Mouse (Mus musculus) intestine, embryonic 15.5 days (tissue): ENCODE data around the gene Ptcra. TPM values are rescaled to one million over a fixed set of nuclear protein-coding genes. Genes with fewer than 3 reads are reported as not detected.
A peak's percentile ranks its signal among the peaks of the same experiment; 100 is the strongest.

Source experiments
- ATAC-seq: fragments of 200-750 bp; cut with Nextera tagmentation; 2 replicates; pipeline ENCODE4 v1.8.0; 2017; ENCODE audit warnings: moderate TSS enrichment, moderate library complexity
- H3K27ac ChIP-seq: fragments of 300-500 bp; sonication (generic); 2 replicates; pipeline ENCODE4 v1.5.1; 2015; ENCODE audit warnings: mild to moderate bottlenecking, inconsistent platforms
- H3K27me3 ChIP-seq: fragments of 300-500 bp; sonication (generic); replicated peaks from 2 replicates; pipeline ENCODE4 v1.6.1; 2015; ENCODE audit warnings: inconsistent platforms
- H3K36me3 ChIP-seq: fragments of 300-500 bp; sonication (generic); 2 replicates; pipeline ENCODE4 v1.6.1; 2015; ENCODE audit warnings: inconsistent platforms
- H3K4me1 ChIP-seq: fragments of 300-500 bp; sonication (generic); replicated peaks from 2 replicates; pipeline ENCODE4 v1.6.1; 2015; ENCODE audit warnings: inconsistent platforms
- H3K4me2 ChIP-seq: fragments of 300-500 bp; sonication (generic); replicated peaks from 2 replicates; pipeline ENCODE4 v1.6.1; 2015; ENCODE audit warnings: mild to moderate bottlenecking, inconsistent platforms
- H3K4me3 ChIP-seq: fragments of 300-500 bp; sonication (generic); replicated peaks from 2 replicates; pipeline ENCODE4 v1.5.1; 2015; ENCODE audit warnings: inconsistent platforms
- H3K9ac ChIP-seq: fragments of 300-500 bp; sonication (generic); 2 replicates; pipeline ENCODE4 v1.6.1; 2015; ENCODE audit warnings: inconsistent platforms
- H3K9me3 ChIP-seq: fragments of 300-500 bp; sonication (generic); 2 replicates; pipeline ENCODE4 v1.6.1; 2016; ENCODE audit warnings: inconsistent platforms
- WGBS: fragments of 180-500 bp; shearing (Covaris S2); methylation state at CpG from one replicate; pipeline ENCODE4 v1.1.7; 2015; 5-methylcytosine and 5-hydroxymethylcytosine counted together
- polyA plus RNA-seq: library from polyadenylated mRNA; unstranded; fragments of >200 nt; fragmentation: Nextera tagmentation; extraction: Ambion mirVana; gene quantifications from 2 replicates; pipeline ENCODE4 v1.2.1, GENCODE M21; 2015

Ptcra gene
- polyA plus RNA-seq, 1 experiment from 2014 or later = 0.40 TPM

DNA sequence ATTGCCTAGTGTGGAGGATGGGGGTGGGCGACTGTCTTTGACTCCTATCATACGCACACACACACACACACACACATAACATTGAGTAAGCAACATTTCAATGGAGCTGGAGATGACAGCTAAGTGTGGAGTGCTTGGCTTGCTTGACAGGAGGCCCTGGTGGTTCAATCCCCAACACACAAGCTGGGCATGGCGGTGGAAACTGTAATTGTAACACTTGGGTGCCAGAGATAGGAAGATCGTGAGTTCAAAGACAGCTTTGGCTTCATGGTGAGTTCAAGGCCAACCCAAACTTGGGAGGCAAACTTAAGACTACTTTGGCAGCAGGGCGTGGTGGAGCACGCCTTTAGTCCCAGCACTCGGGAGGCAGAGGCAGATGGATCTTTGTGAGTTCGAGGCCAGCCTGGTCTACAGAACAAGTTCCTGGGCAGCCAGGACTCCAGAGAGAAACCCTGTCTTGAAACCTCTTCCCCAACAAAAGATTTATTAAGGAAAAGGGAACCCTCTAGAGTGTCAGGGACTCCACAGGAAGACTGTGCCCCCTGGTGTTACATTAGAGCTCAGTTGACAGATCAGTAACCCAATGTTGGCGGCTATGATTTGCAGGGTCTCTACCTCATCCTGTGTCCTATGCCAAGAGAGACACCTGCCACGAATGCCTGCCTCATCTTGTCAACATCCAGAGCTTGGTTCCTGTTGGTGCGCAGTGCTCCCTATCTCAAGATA is 48.6 kb downstream of the Ptcra start:
- Histone ChIP-seq H3K4me1 (peaks cover 13% of the 10 kb centered on the region), H3K9me3 (no peaks in the 10 kb centered on the region), H3K4me2 (no peak overlapping the region), H3K4me3 (no peak overlapping the region), H3K36me3 (peaks cover 14% of the 10 kb centered on the region; the same call in 1 of the 2 replicates), H3K27me3 (no peaks in the 10 kb centered on the region), H3K27ac (no peak overlapping the region), H3K9ac (no peak overlapping the region)
- WGBS = 91% methylated on average over 11 of the region's 11 CpGs
- no peak for ATAC-seq

DNA sequence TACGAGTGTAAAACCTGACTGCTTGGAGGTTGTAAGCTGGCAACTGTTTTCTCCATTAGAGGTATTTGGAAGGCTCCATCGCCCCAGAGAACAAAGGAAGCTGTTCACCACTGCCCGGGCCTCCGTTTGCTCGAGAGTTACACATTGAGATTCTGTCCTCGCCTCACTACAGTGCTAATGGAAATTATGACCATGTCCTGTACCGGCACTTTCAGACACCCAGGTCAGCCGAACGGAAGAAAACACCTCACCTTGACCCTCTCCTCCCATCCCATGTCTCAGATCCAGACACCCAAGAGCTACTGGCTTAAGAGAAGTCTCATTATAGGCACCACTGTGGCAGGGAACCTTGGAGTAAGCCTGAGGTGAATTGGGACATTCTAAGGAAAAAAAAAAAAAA is 49.7 kb downstream of the Ptcra start:
- no peak overlapping the region for H3K4me2 ChIP-seq
- no peaks in the 10 kb centered on the region for H3K27me3 ChIP-seq
- H3K4me3 ChIP-seq = no peak overlapping the region
- 94% methylated on average over 9 of the region's 9 CpGs for WGBS
- H3K4me1 ChIP-seq = peaks cover 13% of the 10 kb centered on the region
- no peak for ATAC-seq
- H3K9me3 ChIP-seq = no peaks in the 10 kb centered on the region
- H3K9ac ChIP-seq = no peak overlapping the region
- no peak overlapping the region for H3K27ac ChIP-seq
- H3K36me3 ChIP-seq = peaks cover 14% of the 10 kb centered on the region; the same call in 1 of the 2 replicates

DNA sequence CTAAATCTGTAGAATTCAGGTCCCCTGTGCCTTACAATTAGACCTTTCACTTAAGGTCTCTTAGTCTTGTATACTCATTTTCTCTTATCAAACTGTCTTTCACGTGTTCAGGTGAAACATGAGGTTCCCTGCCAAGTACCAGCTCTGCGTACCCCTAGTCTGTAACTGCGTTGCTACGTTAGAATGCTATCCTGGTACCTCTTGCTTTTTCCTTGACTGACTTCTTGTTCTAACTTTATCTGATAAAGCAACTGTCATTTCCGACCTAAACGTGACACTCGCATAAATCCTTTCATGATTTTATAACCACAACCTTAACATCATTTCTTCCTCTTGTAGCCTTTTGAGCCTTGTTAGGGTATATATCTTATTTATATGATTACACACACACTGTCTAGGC is 51.1 kb downstream of the Ptcra start:
- H3K27ac ChIP-seq = no peak overlapping the region
- H3K27me3 ChIP-seq = no peaks in the 10 kb centered on the region
- peak overlapping the region; percentile 89 for H3K9ac ChIP-seq
- peaks cover 14% of the 10 kb centered on the region; the same call in 1 of the 2 replicates for H3K36me3 ChIP-seq
- 56% methylated on average over 7 of the region's 7 CpGs for WGBS
- H3K4me2 ChIP-seq = peak overlapping the region; percentile 89
- no peak for ATAC-seq
- H3K4me3 ChIP-seq = peak overlapping the region; percentile 99
- peaks cover 13% of the 10 kb centered on the region for H3K4me1 ChIP-seq
- no peaks in the 10 kb centered on the region for H3K9me3 ChIP-seq

DNA sequence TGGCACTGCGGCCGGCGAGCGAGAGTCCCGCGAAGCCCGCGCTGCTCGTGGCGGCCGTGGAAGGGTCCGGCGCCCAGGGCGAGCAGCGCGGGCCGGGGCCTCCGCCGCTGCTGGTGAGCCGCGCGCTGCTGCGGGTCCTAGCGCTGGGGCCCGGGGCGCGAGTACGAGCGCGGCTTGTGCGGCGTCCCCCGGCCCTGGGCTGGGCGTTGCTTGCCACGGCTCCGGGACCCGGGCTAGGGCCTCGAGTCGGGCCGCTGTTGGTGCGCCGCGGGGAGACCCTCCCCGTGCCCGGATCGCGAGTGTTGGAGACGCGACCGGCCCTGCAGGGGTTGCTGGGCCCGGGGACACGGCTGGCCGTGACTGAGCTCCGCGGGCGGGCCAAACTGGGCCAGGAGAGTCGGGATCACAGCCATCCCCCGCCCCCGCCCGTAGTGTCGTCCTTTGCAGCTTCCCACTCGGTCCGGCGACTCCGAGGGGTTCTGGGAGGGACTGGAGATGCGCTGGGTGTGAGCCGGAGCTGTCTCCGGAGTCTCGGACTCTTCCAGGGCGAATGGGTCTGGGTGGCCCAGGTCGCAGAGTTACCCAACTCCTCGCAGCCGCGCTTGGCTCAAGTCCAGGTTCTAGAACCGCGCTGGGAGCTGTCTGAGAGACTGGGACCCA is 51.8 kb downstream of the Ptcra start:
- H3K27ac ChIP-seq = peak overlapping the region; percentile 70
- under 1% methylated on average over 76 of the region's 76 CpGs for WGBS
- H3K4me2 ChIP-seq = peak overlapping the region; percentile 89
- H3K9ac ChIP-seq = peak overlapping the region; percentile 89
- peak; percentile 64 for ATAC-seq
- H3K4me3 ChIP-seq = peak overlapping the region; percentile 99
- H3K9me3 ChIP-seq = no peaks in the 10 kb centered on the region
- H3K4me1 ChIP-seq = peaks cover 13% of the 10 kb centered on the region
- no peaks in the 10 kb centered on the region for H3K27me3 ChIP-seq
- H3K36me3 ChIP-seq = peaks cover 11% of the 10 kb centered on the region; the same call in 1 of the 2 replicates

DNA sequence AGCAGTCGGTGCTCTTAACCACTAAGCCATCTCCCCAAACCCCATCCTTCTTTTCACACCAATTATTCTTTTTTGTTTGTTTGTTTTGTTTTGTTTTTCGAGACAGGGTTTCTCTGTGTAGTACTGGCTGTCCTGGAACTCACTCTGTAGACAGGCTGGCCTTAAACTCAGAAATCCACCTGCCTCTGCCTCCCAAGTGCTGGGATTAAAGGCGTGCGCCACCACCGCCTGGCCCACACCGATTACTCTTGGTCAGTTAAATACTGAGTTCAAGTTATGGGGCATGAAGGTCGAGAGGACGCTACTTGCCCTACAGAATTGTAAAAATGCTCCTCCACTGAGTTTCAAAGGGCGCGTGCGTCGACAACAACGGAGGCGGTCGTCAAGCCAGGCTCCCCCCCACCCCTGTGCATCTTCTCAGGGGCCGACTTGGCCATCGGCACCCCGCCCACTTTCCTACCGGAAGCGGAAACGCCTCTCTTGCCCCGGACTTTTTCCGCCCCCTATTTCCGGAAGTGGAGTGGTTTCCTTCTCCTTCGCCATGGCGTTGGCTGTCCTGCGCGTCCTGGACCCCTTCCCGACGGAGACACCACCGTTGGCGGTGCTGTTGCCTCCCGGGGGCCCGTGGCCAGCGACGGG is 52.4 kb downstream of the Ptcra start, which contains the start of gene Pex6:
Gene Pex6 (plus strand): TSS at position 505 of the 639 bp plus-strand sequence.
- Histone ChIP-seq H3K4me2 (peak within 1 kb of the TSS; percentile 89), H3K9me3 (no peaks in the 10 kb centered on the region), H3K4me1 (peaks cover 13% of the 10 kb centered on the region), H3K36me3 (peaks cover 10% of the 10 kb centered on the region; the same call in 1 of the 2 replicates), H3K27me3 (no peaks in the 10 kb centered on the region), H3K4me3 (peak within 1 kb of the TSS; percentile 99), H3K9ac (peak within 1 kb of the TSS; percentile 89), H3K27ac (peak within 1 kb of the TSS; percentile 70)
- WGBS = 7% methylated on average over 36 of the region's 36 CpGs
- peak; percentile 94 for ATAC-seq

DNA sequence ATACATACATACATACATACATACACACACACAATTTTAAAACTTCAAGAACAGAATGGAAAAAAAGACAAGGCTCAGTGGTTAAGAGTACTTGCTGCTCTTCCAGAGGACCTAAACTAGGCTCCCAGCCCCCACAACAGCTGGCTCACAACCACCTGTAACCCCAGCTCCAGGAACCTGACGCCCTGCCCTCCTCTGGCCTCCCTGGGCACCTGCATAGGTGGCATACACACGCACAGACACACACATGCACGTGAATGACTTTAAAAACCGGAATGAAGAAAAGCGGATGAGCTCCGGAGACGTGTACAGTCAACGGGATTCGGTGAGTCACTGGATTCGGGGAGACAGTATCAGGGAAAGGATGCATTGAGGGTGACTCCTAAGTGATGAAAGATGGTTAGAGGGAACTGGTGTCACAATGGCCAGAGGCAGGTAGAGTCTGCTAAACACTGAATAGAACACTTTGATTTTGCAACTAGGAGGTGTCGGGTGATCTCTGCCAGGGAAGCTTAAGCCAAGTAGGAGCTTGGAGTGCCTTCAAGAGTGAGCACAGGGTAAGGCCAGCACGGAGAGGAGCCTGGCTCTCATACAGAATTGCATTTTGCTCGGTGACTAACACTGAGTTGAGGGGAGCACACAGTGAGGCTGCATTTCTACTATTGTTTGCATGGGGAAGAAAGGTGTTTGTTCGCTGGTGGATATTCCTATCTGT is 57.0 kb downstream of the Ptcra start:
- Histone ChIP-seq H3K4me1 (peaks cover 24% of the 10 kb centered on the region), H3K4me2 (no peak overlapping the region), H3K9me3 (no peaks in the 10 kb centered on the region), H3K4me3 (no peak overlapping the region), H3K27me3 (no peaks in the 10 kb centered on the region), H3K27ac (no peak overlapping the region), H3K36me3 (no peaks in the 10 kb centered on the region), H3K9ac (no peak overlapping the region)
- no peak for ATAC-seq
- 92% methylated on average over 14 of the region's 14 CpGs for WGBS

Other genes with a start within 250 kb of the Ptcra start
- gene Cul9, start 217.3 kb downstream of the Ptcra start, polyA plus RNA-seq = 2.8 and 3.4 TPM in 2 replicates
- gene Srf, start 207.5 kb downstream of the Ptcra start, polyA plus RNA-seq = 7.6 and 8.9 TPM in 2 replicates
- gene Ptk7, start 134.2 kb downstream of the Ptcra start, polyA plus RNA-seq = 61.8 and 66.2 TPM in 2 replicates
- gene Klc4, start 117.7 kb downstream of the Ptcra start, polyA plus RNA-seq = 64.6 and 73.2 TPM in 2 replicates
- gene Mrpl2, start 117.5 kb downstream of the Ptcra start, polyA plus RNA-seq = 148 and 156 TPM in 2 replicates
- gene Cul7, start 113.4 kb downstream of the Ptcra start, polyA plus RNA-seq = 41.1 and 45.7 TPM in 2 replicates
- 56.4 and 58.4 TPM in 2 replicates for gene Rrp36, start 89.4 kb downstream of the Ptcra start, polyA plus RNA-seq
- 133 and 151 TPM in 2 replicates for gene Mea1, start 84.9 kb downstream of the Ptcra start, polyA plus RNA-seq
- gene Klhdc3, start 82.8 kb downstream of the Ptcra start, polyA plus RNA-seq = 104 and 107 TPM in 2 replicates
- 71.8 and 79.9 TPM in 2 replicates for gene Ppp2r5d, start 58.6 kb downstream of the Ptcra start, polyA plus RNA-seq
- 22.6 and 24.8 TPM in 2 replicates for gene Pex6, start 52.2 kb downstream of the Ptcra start, polyA plus RNA-seq
- 3.2 and 9.0 TPM in 2 replicates for gene Gnmt, start 34.5 kb downstream of the Ptcra start, polyA plus RNA-seq
- gene Cnpy3, start 11.5 kb downstream of the Ptcra start, polyA plus RNA-seq = 73.9 and 74.9 TPM in 2 replicates
- 81.1 and 96.9 TPM in 2 replicates for gene 2310039H08Rik, start 8.9 kb upstream of the Ptcra start, polyA plus RNA-seq
- gene Rpl7l1, start 19.0 kb upstream of the Ptcra start, polyA plus RNA-seq = 149 and 167 TPM in 2 replicates
- gene Bicral, start 94.8 kb upstream of the Ptcra start, polyA plus RNA-seq = 3.5 and 4.6 TPM in 2 replicates
- 48.2 and 48.6 TPM in 2 replicates for gene Tbcc, start 127.0 kb upstream of the Ptcra start, polyA plus RNA-seq
- not detected in 2 replicates for gene Prph2, start 146.7 kb upstream of the Ptcra start, polyA plus RNA-seq
- gene Ubr2, start 246.8 kb upstream of the Ptcra start, polyA plus RNA-seq = 14.1 and 15.0 TPM in 2 replicates